Mouse (Mus musculus) MEL (cell line): ENCODE results near the gene Gpn1. TPM values are rescaled to one million over a fixed set of nuclear protein-coding genes. Genes with fewer than 3 reads are reported as not detected.
A peak's percentile ranks its signal among the peaks of the same experiment; 100 is the strongest.

ENCODE experiments used
- DNase-seq: peaks from one replicate; pipeline ENCODE4 v3.0.0; 2011; ENCODE audit warnings: low read depth, low spot score
- H3K27ac ChIP-seq: 2 replicates; pipeline ENCODE4 v1.5.1; 2012; ENCODE audit warnings: low read depth, mild to moderate bottlenecking, control low read depth, low read length, moderate library complexity; ENCODE audit not compliant: control insufficient read depth
- H3K27me3 ChIP-seq, 2 experiments: fragments of 150-350 bp in 1 of 2; sonication (generic) in 1 of 2; 2 replicates each; pipeline ENCODE4 v1.6.1; 2012; ENCODE audit warnings: low read length in 2 of 2, mild to moderate bottlenecking in 2 of 2, improper control_type of control experiment in 1 of 2, moderate library complexity in 1 of 2; ENCODE audit not compliant: insufficient read depth in 2 of 2, control insufficient read depth in 1 of 2
- H3K36me3 ChIP-seq, 2 experiments: 2 replicates each; pipeline ENCODE4 v1.6.1; 2012 to 2014; ENCODE audit warnings: low read length in 2 of 2, improper control_type of control experiment in 1 of 2, inconsistent platforms in 1 of 2, mild to moderate bottlenecking in 1 of 2; ENCODE audit not compliant: insufficient read depth in 2 of 2, control insufficient read depth in 1 of 2
- H3K4me1 ChIP-seq, 2 experiments: fragments of 150-350 bp in 1 of 2; sonication (generic) in 1 of 2; 2 replicates each; pipeline ENCODE4 v1.6.1; 2012; ENCODE audit warnings: low read length in 2 of 2, improper control_type of control experiment in 1 of 2, mild to moderate bottlenecking in 1 of 2; ENCODE audit not compliant: insufficient read depth in 2 of 2, control insufficient read depth in 1 of 2
- H3K4me3 ChIP-seq, 2 experiments: fragments of 150-350 bp in 1 of 2; sonication (generic) in 1 of 2; 2 replicates each; pipeline ENCODE4 v1.5.1; 2012; ENCODE audit warnings: low read depth in 2 of 2, low read length in 2 of 2, mild to moderate bottlenecking in 2 of 2, moderate library complexity in 2 of 2, control low read depth in 1 of 2, improper control_type of control experiment in 1 of 2; ENCODE audit not compliant: control insufficient read depth in 1 of 2, insufficient read depth in 1 of 2
- H3K79me2 ChIP-seq: 2 replicates; pipeline ENCODE4 v1.6.1; 2012; ENCODE audit warnings: mild to moderate bottlenecking, low read length, moderate library complexity; ENCODE audit not compliant: control insufficient read depth, poor library complexity, insufficient read depth
- H3K9ac ChIP-seq: 2 replicates; pipeline ENCODE4 v1.6.1; 2012; ENCODE audit warnings: low read depth, mild to moderate bottlenecking, control low read depth, low read length, moderate library complexity; ENCODE audit not compliant: control insufficient read depth, poor library complexity, severe bottlenecking
- H3K9me3 ChIP-seq: fragments of 150-350 bp; sonication (generic); replicated peaks from 2 replicates; pipeline ENCODE4 v1.6.1; 2012; ENCODE audit warnings: mild to moderate bottlenecking, low read length, improper control_type of control experiment, moderate library complexity; ENCODE audit not compliant: insufficient read depth
- BHLHE40 ChIP-seq: IDR thresholded peaks from 2 replicates; pipeline ENCODE4 v1.6.1; 2012; ENCODE audit warnings: low read depth, mild to moderate bottlenecking, inconsistent platforms, low read length, improper control_type of control experiment, borderline replicate concordance
- CHD1 ChIP-seq: IDR thresholded peaks from 2 replicates; pipeline ENCODE4 v1.6.1; 2012; ENCODE audit warnings: low read depth, mild to moderate bottlenecking, inconsistent platforms, low read length, improper control_type of control experiment
- CHD2 ChIP-seq: IDR thresholded peaks from 2 replicates; pipeline ENCODE4 v1.6.1; 2011; ENCODE audit warnings: low read length, improper control_type of control experiment
- ELF1 ChIP-seq: IDR thresholded peaks from 2 replicates; pipeline ENCODE4 v1.6.1; 2014; ENCODE audit warnings: low read depth, mild to moderate bottlenecking, inconsistent platforms, low read length, improper control_type of control experiment, moderate library complexity
- EP300 ChIP-seq, 2 experiments: IDR thresholded peaks; 2 replicates each; pipeline ENCODE4 v1.6.1; 2011; ENCODE audit warnings: improper control_type of control experiment in 2 of 2, low read length in 2 of 2, low read depth in 1 of 2, mild to moderate bottlenecking in 1 of 2
- GABPA ChIP-seq: IDR thresholded peaks from 2 replicates; pipeline ENCODE4 v1.6.1; 2012; ENCODE audit warnings: low read depth, mild to moderate bottlenecking, inconsistent platforms, low read length, improper control_type of control experiment, moderate library complexity
- GATA1 ChIP-seq: IDR thresholded peaks from 2 replicates; pipeline ENCODE4 v1.6.1; 2011; ENCODE audit warnings: low read depth, low read length, improper control_type of control experiment
- HCFC1 ChIP-seq: IDR thresholded peaks from 2 replicates; pipeline ENCODE4 v1.6.1; 2012; ENCODE audit warnings: low read depth, mild to moderate bottlenecking, inconsistent platforms, low read length, improper control_type of control experiment, moderate library complexity
- MAX ChIP-seq: IDR thresholded peaks from 2 replicates; pipeline ENCODE4 v1.6.1; 2011; ENCODE audit warnings: low read length, improper control_type of control experiment
- MAZ ChIP-seq: IDR thresholded peaks from 2 replicates; pipeline ENCODE4 v1.6.1; 2012; ENCODE audit warnings: low read depth, mild to moderate bottlenecking, inconsistent platforms, low read length, improper control_type of control experiment
- MEF2A ChIP-seq: IDR thresholded peaks from 2 replicates; pipeline ENCODE4 v1.6.1; 2014; ENCODE audit warnings: low read depth, mild to moderate bottlenecking, inconsistent platforms, low read length, improper control_type of control experiment; ENCODE audit not compliant: poor library complexity, insufficient replicate concordance, severe bottlenecking; ENCODE audit errors: extremely low read depth
- MXI1 ChIP-seq: IDR thresholded peaks from 2 replicates; pipeline ENCODE4 v1.6.1; 2011; ENCODE audit warnings: mild to moderate bottlenecking, low read depth, low read length, improper control_type of control experiment
- MYC ChIP-seq: IDR thresholded peaks from 2 replicates; pipeline ENCODE4 v1.6.1; 2011; ENCODE audit warnings: low read depth, mild to moderate bottlenecking, low read length, improper control_type of control experiment, moderate library complexity
- NELFE ChIP-seq: IDR thresholded peaks from 2 replicates; pipeline ENCODE4 v1.6.1; 2011; ENCODE audit warnings: low read depth, low read length, improper control_type of control experiment
- NRF1 ChIP-seq: IDR thresholded peaks from 2 replicates; pipeline ENCODE4 v1.6.1; 2014; ENCODE audit warnings: low read depth, mild to moderate bottlenecking, inconsistent platforms, low read length, improper control_type of control experiment, moderate library complexity; ENCODE audit not compliant: poor library complexity, insufficient read depth, severe bottlenecking
- POLR2A ChIP-seq, 2 experiments: IDR thresholded peaks; 2 replicates each; pipeline ENCODE4 v1.6.1; 2011 to 2012; ENCODE audit warnings: low read length in 2 of 2, mild to moderate bottlenecking in 2 of 2, control low read depth in 1 of 2, improper control_type of control experiment in 1 of 2, low read depth in 1 of 2, moderate library complexity in 1 of 2; ENCODE audit not compliant: control insufficient read depth in 1 of 2, insufficient read depth in 1 of 2, poor library complexity in 1 of 2
- POLR2AphosphoS2 ChIP-seq: IDR thresholded peaks from 2 replicates; pipeline ENCODE4 v1.6.1; 2011; ENCODE audit warnings: low read length, improper control_type of control experiment
- POLR2AphosphoS5 ChIP-seq: IDR thresholded peaks from 2 replicates; pipeline ENCODE4 v1.6.1; 2012; ENCODE audit warnings: low read depth, borderline replicate concordance, mild to moderate bottlenecking, inconsistent platforms, low read length, moderate library complexity, mixed read lengths
- RAD21 ChIP-seq: IDR thresholded peaks from 2 replicates; pipeline ENCODE4 v1.6.1; 2011; ENCODE audit warnings: mild to moderate bottlenecking, low read depth, low read length, improper control_type of control experiment
- RCOR1 ChIP-seq: IDR thresholded peaks from 2 replicates; pipeline ENCODE4 v1.6.1; 2012; ENCODE audit warnings: low read depth, mild to moderate bottlenecking, inconsistent platforms, low read length, improper control_type of control experiment
- SIN3A ChIP-seq: IDR thresholded peaks from 2 replicates; pipeline ENCODE4 v1.6.1; 2012; ENCODE audit warnings: low read length, improper control_type of control experiment, inconsistent platforms
- TBP ChIP-seq: IDR thresholded peaks from 2 replicates; pipeline ENCODE4 v1.8.0; 2011; ENCODE audit warnings: low read depth, low read length, improper control_type of control experiment
- TCF12 ChIP-seq: IDR thresholded peaks from 2 replicates; pipeline ENCODE4 v1.6.1; 2014; ENCODE audit warnings: low read depth, mild to moderate bottlenecking, inconsistent platforms, low read length, improper control_type of control experiment, moderate library complexity
- UBTF ChIP-seq: IDR thresholded peaks from 2 replicates; pipeline ENCODE4 v1.6.1; 2012; ENCODE audit warnings: low read depth, mild to moderate bottlenecking, inconsistent platforms, low read length, improper control_type of control experiment, moderate library complexity, borderline replicate concordance; ENCODE audit not compliant: insufficient read depth
- USF1 ChIP-seq: IDR thresholded peaks from 2 replicates; pipeline ENCODE4 v1.6.1; 2014; ENCODE audit warnings: low read depth, mild to moderate bottlenecking, inconsistent platforms, low read length, improper control_type of control experiment, moderate library complexity
- ZMIZ1 ChIP-seq: IDR thresholded peaks from 2 replicates; pipeline ENCODE4 v1.6.1; 2012; ENCODE audit warnings: low read depth, mild to moderate bottlenecking, inconsistent platforms, low read length, improper control_type of control experiment, moderate library complexity
- polyA plus RNA-seq, 2 experiments: library from polyadenylated mRNA; stranded (reverse) in 1 of 2; unstranded in 1 of 2; fragments of >175 nt in 1 of 2; fragments of >200 nt in 1 of 2; gene quantifications; 2 replicates each; pipeline versions ENCODE4 v1.2.1 to v1.2.4; 2012; ENCODE audit warnings: low replicate concordance in 2 of 2, low read depth in 1 of 2; ENCODE audit not compliant: insufficient read length in 2 of 2, insufficient read depth in 1 of 2, missing spikeins in 1 of 2
- total RNA-seq: library from RNA; depleted of rRNA; stranded (reverse); fragments of 300-350 nt; gene quantifications from 2 replicates; pipeline ENCODE4 v1.2.3, GENCODE M21; 2012; rRNA removed

Gene Gpn1
- 59.0 and 75.6 TPM in 2 replicates for total RNA-seq
- 100 to 1,000 TPM in 1 of 2 experiments, not detected in 1; 125 TPM for polyA plus RNA-seq

DNA sequence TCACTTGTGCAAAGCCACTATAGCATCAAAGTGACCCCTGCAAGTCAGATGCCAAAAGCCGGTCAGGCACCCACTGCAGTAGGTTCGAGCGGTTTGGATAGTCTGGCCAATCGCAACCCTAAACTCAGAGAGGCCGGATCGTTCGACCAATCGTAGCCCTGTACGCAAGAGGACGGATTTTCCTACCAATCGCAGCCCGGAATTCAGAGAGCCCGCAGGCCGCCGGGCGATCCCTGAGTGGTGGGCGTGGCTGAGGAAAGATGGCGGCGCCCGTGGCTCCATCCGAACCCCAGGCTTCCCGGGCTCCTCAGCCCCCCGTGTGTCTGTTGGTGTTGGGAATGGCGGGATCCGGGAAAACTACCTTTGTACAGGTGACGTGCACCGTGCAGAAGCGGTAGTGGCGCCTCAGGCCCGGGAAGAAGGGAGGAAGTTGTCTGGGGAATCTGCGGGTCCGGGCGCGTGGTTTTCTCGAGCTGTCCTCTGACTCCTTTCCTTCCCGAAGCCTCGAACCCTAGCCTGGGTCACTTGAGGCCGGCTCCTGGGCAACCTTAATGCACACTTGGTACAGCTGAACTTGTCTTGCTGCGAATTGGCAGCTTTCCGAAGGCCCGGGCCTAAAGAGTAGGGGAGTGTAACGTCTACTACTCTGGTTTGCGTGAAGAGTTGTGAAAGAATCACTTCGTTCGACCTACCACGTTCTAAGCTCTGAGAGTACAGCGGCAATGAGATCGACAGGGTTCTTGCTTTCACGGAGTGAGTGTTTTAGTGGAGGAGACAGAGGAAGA lies at the start of gene Gpn1:
TSS of gene Gpn1 (plus strand) at position 229 of the 785 bp plus-strand sequence.
- H3K27me3 ChIP-seq = no peaks in the 10 kb centered on the region; a peak in 1 of 4 replicates
- H3K4me3 ChIP-seq = peak within 1 kb of the TSS; percentile 71 to 96
- peaks cover 10 to 11% of the 10 kb centered on the region in 2 experiments for H3K36me3 ChIP-seq
- no peaks in the 10 kb centered on the region for H3K9me3 ChIP-seq
- peaks cover 13% of the 10 kb centered on the region for H3K79me2 ChIP-seq
- H3K4me1 ChIP-seq = peaks cover 3 to 10% of the 10 kb centered on the region in 2 experiments; a peak in 3 of 4 replicates
- H3K27ac ChIP-seq = peak within 1 kb of the TSS; percentile 13
- peak; percentile 99 for DNase-seq
- peak; percentile 83 for TF ChIP-seq HCFC1
- TF ChIP-seq ELF1 = 0 out of 2 replicates have a peak, but pooled peaks have one; percentile 14
- peak; percentile 95 for TF ChIP-seq NELFE
- TF ChIP-seq TBP = peak; percentile 67
- TF ChIP-seq POLR2AphosphoS2 = peak; percentile 81
- TF ChIP-seq MYC = peak; percentile 79
- TF ChIP-seq USF1 = no peak; the same call in 1 of the 2 replicates
- peak; percentile 95 for TF ChIP-seq SIN3A
- peak; percentile 67 for TF ChIP-seq ZMIZ1
- TF ChIP-seq TCF12 = peak; percentile 46; the same call in 1 of the 2 replicates
- no peak for TF ChIP-seq EP300 (IDR thresholded peaks at IDR 0.05; ENCODE audit: low read depth in 1 of 2, low read length in 2 of 2)
- TF ChIP-seq MXI1 = peak; percentile 99
- TF ChIP-seq CHD2 = peak; percentile 53; the same call in 1 of the 2 replicates
- peak; percentile 52 for TF ChIP-seq MAX
- TF ChIP-seq POLR2A (IDR thresholded peaks at IDR 0.05; ENCODE audit: control insufficient read depth in 1 of 2, insufficient read depth in 1 of 2, low read depth in 1 of 2, low read length in 2 of 2, poor library complexity in 1 of 2) = peak; percentile 93 to 95
- no peak for TF ChIP-seq RAD21
- no peak for TF ChIP-seq MAZ
- peak within 1 kb of the TSS; percentile 82 for H3K9ac ChIP-seq

DNA sequence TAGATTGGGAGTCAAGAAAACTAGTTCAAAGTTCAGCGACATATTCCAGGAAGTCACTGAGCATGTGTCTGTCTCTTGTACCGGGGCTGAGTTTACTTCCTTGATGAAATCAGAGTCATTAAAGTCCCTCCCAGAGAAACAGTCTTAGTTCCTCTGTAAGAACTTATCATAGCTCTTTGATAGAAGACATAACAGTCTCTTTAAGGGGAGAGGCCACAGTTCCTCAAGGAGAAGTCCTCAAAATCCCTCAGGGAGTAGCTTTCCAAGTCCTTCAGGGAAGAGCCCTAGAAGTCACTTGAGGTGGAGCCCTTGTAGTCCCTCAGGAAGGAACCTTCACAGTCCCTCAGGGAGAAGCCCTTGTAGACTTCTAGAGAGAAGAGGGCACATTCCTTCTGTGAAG lies 43.2 kb upstream of the Gpn1 start:
- H3K27ac ChIP-seq = peak overlapping the region; percentile 87
- peak; percentile 90 for DNase-seq
- peaks cover 0 to 1% of the 10 kb centered on the region in 2 experiments; a peak in 2 of 4 replicates for H3K27me3 ChIP-seq
- H3K9ac ChIP-seq = peak overlapping the region; percentile 58
- no peaks in the 10 kb centered on the region for H3K9me3 ChIP-seq
- peaks cover 0 to 23% of the 10 kb centered on the region in 2 experiments; a peak in 2 of 4 replicates for H3K36me3 ChIP-seq
- H3K4me1 ChIP-seq = peaks cover 5 to 20% of the 10 kb centered on the region in 2 experiments
- H3K79me2 ChIP-seq = peaks cover 16% of the 10 kb centered on the region
- H3K4me3 ChIP-seq = peak overlapping the region; percentile 38 to 55
- TF ChIP-seq GATA1 = peak; percentile 70
- peak; percentile 78 for TF ChIP-seq TBP
- TF ChIP-seq NRF1 = peak; percentile 45; the same call in 1 of the 2 replicates
- peak; percentile 93 for TF ChIP-seq SIN3A
- TF ChIP-seq CHD1 = no peak
- TF ChIP-seq UBTF = no peak
- TF ChIP-seq EP300 (IDR thresholded peaks at IDR 0.05; ENCODE audit: low read depth in 1 of 2, low read length in 2 of 2) = peak; percentile 15 to 58; a peak in 2 of 4 replicates
- TF ChIP-seq POLR2AphosphoS2 = peak; percentile 76; the same call in 1 of the 2 replicates
- peak; percentile 90 for TF ChIP-seq ELF1
- peak; percentile 53; the same call in 1 of the 2 replicates for TF ChIP-seq RCOR1
- TF ChIP-seq MXI1 = peak; percentile 92
- no peak for TF ChIP-seq GABPA
- TF ChIP-seq ZMIZ1 = peak; percentile 52; the same call in 1 of the 2 replicates
- no peak for TF ChIP-seq MEF2A
- peak in 1 of 2 experiments; percentile 56; a peak in 2 of 4 replicates for TF ChIP-seq POLR2A (IDR thresholded peaks at IDR 0.05; ENCODE audit: control insufficient read depth in 1 of 2, insufficient read depth in 1 of 2, low read depth in 1 of 2, low read length in 2 of 2, poor library complexity in 1 of 2)
- TF ChIP-seq BHLHE40 = no peak
- TF ChIP-seq HCFC1 = peak; percentile 75
- peak; percentile 77 for TF ChIP-seq NELFE
- no peak for TF ChIP-seq POLR2AphosphoS5
- TF ChIP-seq MYC = peak; percentile 95
